Mouse (Mus musculus) heart, embryonic 14.5 days (tissue): ENCODE measurements around the gene Kndc1. TPM values are rescaled to one million over a fixed set of nuclear protein-coding genes. Genes with fewer than 3 reads are reported as not detected.

Experiments used
- ATAC-seq: fragments of 200-750 bp; cut with Nextera tagmentation; 2 replicates; pipeline ENCODE4 v1.8.0; 2017; ENCODE audit warnings: low read depth, moderate TSS enrichment; ENCODE audit not compliant: insufficient number of reproducible peaks, insufficient read depth, low FRiP score
- H3K27ac ChIP-seq, 2 experiments: fragments of 200-500 bp in 1 of 2; fragments of 300-500 bp in 1 of 2; sonication (generic) in 1 of 2; replicated peaks in 1 of 2; 2 replicates each; pipeline ENCODE4 v1.5.1; 2012 to 2014; ENCODE audit warnings: low read depth in 2 of 2, low read length in 2 of 2, control low read depth in 1 of 2, mild to moderate bottlenecking in 1 of 2, mixed read lengths in 1 of 2; ENCODE audit not compliant: control insufficient read depth in 1 of 2, insufficient read depth in 1 of 2
- H3K27me3 ChIP-seq: fragments of 300-500 bp; sonication (generic); 2 replicates; pipeline ENCODE4 v1.6.1; 2014; ENCODE audit warnings: mild to moderate bottlenecking, low read length, control low read depth; ENCODE audit not compliant: control insufficient read depth, insufficient read depth
- H3K36me3 ChIP-seq: fragments of 300-500 bp; sonication (generic); 2 replicates; pipeline ENCODE4 v1.6.1; 2014; ENCODE audit warnings: mild to moderate bottlenecking, control low read depth, low read length, mixed read lengths; ENCODE audit not compliant: control insufficient read depth, insufficient read depth
- H3K4me1 ChIP-seq, 2 experiments: fragments of 200-500 bp in 1 of 2; fragments of 300-500 bp in 1 of 2; sonication (generic) in 1 of 2; 2 replicates each; pipeline ENCODE4 v1.6.1; 2012 to 2014; ENCODE audit warnings: low read length in 2 of 2, control low read depth in 1 of 2, mixed read lengths in 1 of 2; ENCODE audit not compliant: control insufficient read depth in 2 of 2, insufficient read depth in 2 of 2
- H3K4me2 ChIP-seq: fragments of 300-500 bp; sonication (generic); 2 replicates; pipeline ENCODE4 v1.6.1; 2014; ENCODE audit warnings: mild to moderate bottlenecking, low read length
- H3K4me3 ChIP-seq, 2 experiments: fragments of 200-500 bp in 1 of 2; fragments of 300-500 bp in 1 of 2; sonication (generic) in 1 of 2; 2 replicates each; pipeline ENCODE4 v1.5.1; 2012 to 2014; ENCODE audit warnings: low read length in 2 of 2, mild to moderate bottlenecking in 2 of 2, control low read depth in 1 of 2, low read depth in 1 of 2, moderate library complexity in 1 of 2; ENCODE audit not compliant: control insufficient read depth in 1 of 2, insufficient read depth in 1 of 2
- H3K9ac ChIP-seq: fragments of 300-500 bp; sonication (generic); 2 replicates; pipeline ENCODE4 v1.6.1; 2014; ENCODE audit warnings: mild to moderate bottlenecking, low read length
- H3K9me3 ChIP-seq: fragments of 300-500 bp; sonication (generic); 2 replicates; pipeline ENCODE4 v1.6.1; 2016; ENCODE audit warnings: low read length, control low read depth; ENCODE audit not compliant: control insufficient read depth
- WGBS: fragments of 180-500 bp; shearing (Covaris S2); extraction: QIAGEN DNeasy Blood & Tissue Kit; methylation state at CpG from one replicate; pipeline ENCODE4 v1.1.7; 2014; 5-methylcytosine and 5-hydroxymethylcytosine counted together
- polyA plus RNA-seq: library from polyadenylated mRNA; unstranded; fragments of >200 nt; fragmentation: Nextera tagmentation; extraction: Ambion mirVana; gene quantifications from 2 replicates; pipeline ENCODE4 v1.2.1, GENCODE M21; 2014

Gene Kndc1
- polyA plus RNA-seq, 1 experiment from 2014 or later = 0.16 TPM

DNA sequence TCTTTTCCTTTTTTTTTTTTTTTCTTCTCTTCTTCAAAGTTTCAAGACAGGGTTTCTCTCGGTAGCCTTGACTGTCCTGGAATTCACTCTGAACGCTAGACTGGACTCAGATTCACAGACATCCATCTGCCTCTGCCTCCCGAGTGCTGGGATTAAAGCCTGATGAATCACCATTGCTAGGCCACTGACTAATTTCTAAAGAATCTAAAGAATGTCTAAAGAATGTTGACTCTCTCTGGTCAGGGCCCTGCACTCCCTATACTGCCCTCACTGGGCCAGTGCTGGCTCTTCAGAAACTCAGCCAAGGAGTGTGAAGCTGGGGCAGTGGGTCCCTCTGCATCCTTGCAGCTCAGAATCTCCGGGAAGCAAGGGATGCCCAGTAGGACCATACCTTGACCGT, 81.0 kb downstream of the Kndc1 start:
- 43% methylated on average over 5 of the region's 5 CpGs for WGBS

DNA sequence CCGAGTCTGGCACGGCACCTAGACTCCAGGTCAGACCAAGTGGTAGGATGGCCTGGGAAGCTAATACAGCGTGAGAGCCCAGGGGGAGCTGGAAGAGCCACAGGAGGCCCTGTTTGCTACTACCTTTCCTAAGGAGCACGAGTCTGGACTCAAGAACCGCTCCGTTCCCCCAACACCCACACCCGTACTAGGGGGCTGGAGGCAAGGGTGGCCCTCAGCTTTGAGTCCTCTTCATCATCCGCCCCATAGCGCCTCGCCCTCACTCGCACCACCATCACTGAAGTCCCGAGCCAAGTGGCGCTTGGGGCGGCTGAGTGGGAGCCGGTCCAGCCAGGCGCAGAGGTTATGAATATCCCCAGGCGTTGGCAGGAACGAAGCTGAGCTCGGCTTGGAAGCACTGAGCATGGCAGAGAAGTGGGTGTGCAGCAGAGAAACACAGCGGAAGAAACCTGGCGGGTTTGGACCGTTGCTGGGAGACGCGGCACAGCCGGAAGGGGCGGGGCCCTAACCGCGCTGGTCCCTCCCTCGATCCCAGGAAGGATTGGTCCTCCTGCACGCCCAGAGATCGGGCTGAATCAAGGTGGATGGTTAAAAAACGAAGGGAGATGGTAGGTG, 83.9 kb downstream of the Kndc1 start, which contains the start of gene 6430531B16Rik:
TSS of gene 6430531B16Rik (minus strand) at position 478 of the 615 bp plus-strand sequence.
- ATAC-seq = peak; percentile 69
- H3K4me2 ChIP-seq = peak within 1 kb of the TSS; percentile 88
- H3K9me3 ChIP-seq = 0 out of 2 replicates have a peak, but pooled peaks cover 4% of the 10 kb centered on the region
- no peak within 1 kb of the TSS for H3K27ac ChIP-seq
- peak within 1 kb of the TSS; percentile 63 for H3K9ac ChIP-seq
- no peaks in the 10 kb centered on the region for H3K36me3 ChIP-seq
- peaks cover 22% of the 10 kb centered on the region for H3K27me3 ChIP-seq
- peak within 1 kb of the TSS; percentile 52 to 66 for H3K4me3 ChIP-seq
- 4% methylated on average over 32 of the region's 32 CpGs for WGBS
- peaks cover 0 to 12% of the 10 kb centered on the region in 2 experiments; a peak in 2 of 4 replicates for H3K4me1 ChIP-seq

More for the DNA sequence above, 81.0 kb downstream of the Kndc1 start:
- Histone ChIP-seq H3K27ac (no peak overlapping the region), H3K27me3 (peaks cover 25% of the 10 kb centered on the region), H3K9ac (no peak overlapping the region), H3K36me3 (no peaks in the 10 kb centered on the region), H3K4me2 (no peak overlapping the region), H3K4me3 (no peak overlapping the region), H3K9me3 (0 out of 2 replicates have a peak, but pooled peaks cover 4% of the 10 kb centered on the region), H3K4me1 (peaks cover 0 to 12% of the 10 kb centered on the region in 2 experiments; a peak in 2 of 4 replicates)
- ATAC-seq = no peak

DNA sequence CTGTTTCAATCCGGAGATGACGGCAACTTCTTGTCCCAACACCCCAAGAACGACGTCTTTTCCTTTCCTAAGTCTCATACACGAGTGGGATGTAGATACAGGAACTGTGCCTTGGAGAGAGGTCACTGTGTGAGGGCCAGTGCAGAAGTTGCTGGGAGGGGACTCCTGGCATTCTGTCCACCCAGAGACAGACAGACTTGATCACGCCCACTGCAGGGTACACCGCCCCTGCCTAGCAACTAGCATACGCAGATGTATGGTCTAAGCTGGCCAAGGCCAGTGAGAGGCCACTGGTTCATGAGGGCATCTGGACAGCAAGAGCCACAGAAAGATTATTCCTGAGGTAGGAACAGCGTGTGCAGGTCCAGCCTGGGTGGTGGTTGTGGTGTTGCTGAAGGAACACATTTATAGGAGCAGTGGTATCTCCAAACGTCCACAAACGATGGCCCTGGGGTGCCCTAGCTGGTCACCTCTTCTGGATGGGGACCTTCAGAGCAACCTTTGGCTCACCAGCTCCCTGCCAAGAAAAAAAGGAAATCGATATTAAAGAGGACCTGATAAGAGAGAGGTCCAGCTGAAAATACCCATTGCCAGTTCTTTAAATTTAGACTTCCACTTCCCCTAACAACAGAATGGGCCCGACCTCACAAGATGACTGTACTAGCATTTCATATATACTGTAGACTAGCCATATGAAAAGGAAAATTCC, 84.7 kb downstream of the Kndc1 start:
- H3K4me2 ChIP-seq = peak overlapping the region; percentile 88
- peak overlapping the region; percentile 52 to 66 for H3K4me3 ChIP-seq
- no peak overlapping the region for H3K27ac ChIP-seq
- H3K4me1 ChIP-seq = peaks cover 0 to 10% of the 10 kb centered on the region in 2 experiments; a peak in 2 of 4 replicates
- 48% methylated on average over 13 of the region's 13 CpGs for WGBS
- peaks cover 27% of the 10 kb centered on the region for H3K27me3 ChIP-seq
- peak overlapping the region; percentile 38 for H3K9ac ChIP-seq
- H3K9me3 ChIP-seq = 0 out of 2 replicates have a peak, but pooled peaks cover 4% of the 10 kb centered on the region
- ATAC-seq = no peak
- H3K36me3 ChIP-seq = no peaks in the 10 kb centered on the region

DNA sequence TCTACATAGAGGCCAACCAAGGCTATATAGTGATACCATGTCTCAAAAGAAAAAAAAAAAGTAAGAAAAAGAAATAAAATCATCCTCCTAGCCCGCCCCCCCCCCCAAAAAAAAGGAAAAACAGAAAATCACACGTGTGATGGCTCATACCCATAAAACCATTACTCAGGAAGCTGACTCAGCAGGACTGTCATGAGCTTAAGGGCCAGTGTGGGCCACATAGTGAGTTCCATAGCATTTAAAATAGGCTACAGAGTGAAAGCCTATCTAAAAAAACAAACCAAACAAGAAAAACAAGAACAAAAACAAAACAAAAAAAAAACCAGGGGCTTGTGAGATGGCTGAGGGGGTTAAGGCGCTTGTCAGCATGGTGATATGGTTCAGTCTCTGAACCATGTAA, 86.3 kb downstream of the Kndc1 start:
- Histone ChIP-seq H3K36me3 (no peaks in the 10 kb centered on the region), H3K9me3 (no peaks in the 10 kb centered on the region), H3K27ac (no peak overlapping the region), H3K4me1 (peaks cover 0 to 10% of the 10 kb centered on the region in 2 experiments; a peak in 2 of 4 replicates), H3K4me3 (no peak overlapping the region), H3K9ac (no peak overlapping the region), H3K4me2 (no peak overlapping the region), H3K27me3 (peaks cover 24% of the 10 kb centered on the region)
- WGBS = 52% methylated on average over 3 of the region's 3 CpGs
- ATAC-seq = no peak

DNA sequence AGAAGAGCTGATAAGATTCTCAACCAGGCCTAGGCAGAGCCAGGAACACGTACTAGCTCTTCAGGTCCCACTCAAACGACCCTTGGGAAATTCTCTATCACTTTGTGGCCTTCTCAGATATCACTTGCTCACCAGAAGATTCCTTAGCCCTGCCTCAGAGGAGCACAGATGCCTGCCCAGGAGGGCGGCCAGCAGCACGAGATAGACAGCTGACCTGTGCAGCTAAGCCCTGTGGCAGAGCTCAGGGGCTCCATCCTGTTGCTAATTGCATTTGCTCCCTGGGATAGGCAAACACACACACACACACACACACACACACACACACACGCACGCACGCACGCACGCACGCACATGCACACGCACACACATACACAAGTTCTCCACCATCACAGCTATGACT, 87.6 kb downstream of the Kndc1 start:
- peaks cover 0 to 10% of the 10 kb centered on the region in 2 experiments; a peak in 2 of 4 replicates for H3K4me1 ChIP-seq
- no peak for ATAC-seq

DNA sequence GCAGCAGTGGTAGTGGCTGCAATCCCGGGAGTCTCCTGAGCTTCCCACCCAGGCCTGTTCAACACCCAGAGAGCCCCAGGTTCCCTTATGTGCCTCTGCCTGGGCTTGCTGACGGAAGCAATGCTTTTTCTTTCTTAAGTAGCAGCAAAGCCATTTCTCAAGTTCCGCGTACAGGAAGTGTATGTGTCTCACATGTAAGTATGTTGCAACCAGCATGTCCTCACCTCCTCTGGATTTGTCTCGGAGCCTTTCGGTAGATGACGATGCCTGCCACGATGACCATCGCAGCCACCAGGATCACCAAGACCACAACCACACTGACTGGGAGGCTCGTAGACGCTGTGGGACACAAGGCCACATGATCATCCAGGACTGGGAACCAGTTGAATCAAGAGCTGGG, 90.0 kb downstream of the Kndc1 start:
- no peak overlapping the region for H3K4me3 ChIP-seq
- no peak overlapping the region for H3K27ac ChIP-seq
- no peak overlapping the region for H3K9ac ChIP-seq
- H3K27me3 ChIP-seq = peaks cover 29% of the 10 kb centered on the region
- H3K4me2 ChIP-seq = no peak overlapping the region
- ATAC-seq = no peak
- H3K9me3 ChIP-seq = no peaks in the 10 kb centered on the region
- 90% methylated on average over 11 of the region's 11 CpGs for WGBS
- H3K4me1 ChIP-seq = no peaks in the 10 kb centered on the region
- H3K36me3 ChIP-seq = no peaks in the 10 kb centered on the region

More for the DNA sequence above, 87.6 kb downstream of the Kndc1 start:
- Histone ChIP-seq H3K9me3 (no peaks in the 10 kb centered on the region), H3K9ac (no peak overlapping the region), H3K4me3 (no peak overlapping the region), H3K36me3 (no peaks in the 10 kb centered on the region), H3K27me3 (peaks cover 26% of the 10 kb centered on the region), H3K27ac (no peak overlapping the region), H3K4me2 (no peak overlapping the region)
- 66% methylated on average over 11 of the region's 11 CpGs for WGBS

DNA sequence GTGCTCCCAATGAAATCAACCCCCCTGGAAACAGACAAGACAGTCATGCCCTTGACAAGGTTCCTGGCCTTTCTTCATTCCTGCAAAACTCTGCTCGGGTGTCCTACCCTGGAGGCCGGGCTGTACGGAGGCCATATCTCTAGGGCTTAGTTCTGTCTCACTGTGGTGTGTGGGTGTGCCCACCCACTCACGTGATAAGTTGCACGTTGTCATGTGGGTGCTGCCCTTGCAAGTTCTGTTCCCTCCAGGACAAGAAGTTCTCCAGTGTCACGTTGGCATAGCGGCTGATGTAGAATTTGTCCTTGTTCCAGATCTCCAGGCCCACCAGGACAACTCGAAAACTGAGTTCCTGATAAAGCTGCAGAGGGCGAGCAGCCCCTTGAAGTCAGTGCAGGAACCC, 93.8 kb downstream of the Kndc1 start:
- no peak overlapping the region for H3K4me3 ChIP-seq
- ATAC-seq = no peak
- no peaks in the 10 kb centered on the region for H3K36me3 ChIP-seq
- H3K27me3 ChIP-seq = peaks cover 24% of the 10 kb centered on the region
- 75% methylated on average over 9 of the region's 9 CpGs for WGBS
- no peaks in the 10 kb centered on the region for H3K9me3 ChIP-seq
- H3K4me2 ChIP-seq = no peak overlapping the region
- no peaks in the 10 kb centered on the region for H3K4me1 ChIP-seq
- H3K27ac ChIP-seq = no peak overlapping the region
- H3K9ac ChIP-seq = no peak overlapping the region
